Mouse (Mus musculus): ENCODE data around the gene Dcaf7.

DNA sequence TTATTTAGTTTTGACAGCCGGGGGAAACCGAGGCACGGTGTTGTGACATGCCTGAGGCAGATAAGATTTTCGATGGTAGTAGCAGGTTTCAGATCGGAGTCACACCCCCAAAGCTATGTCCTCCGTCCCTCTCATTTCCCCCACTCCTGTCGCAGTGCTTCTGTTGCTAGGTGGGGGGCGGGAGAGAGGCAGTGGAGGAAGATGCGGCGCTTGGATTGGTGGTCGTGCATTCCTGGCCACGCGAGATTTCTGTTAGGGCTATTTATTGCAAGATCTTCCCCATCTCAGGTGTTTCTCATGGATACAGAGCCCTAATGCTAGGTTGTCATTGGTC lies 713 bp downstream of the Dcaf7 start:
- TF ChIP-seq MAX (IDR thresholded peaks at IDR 0.05; ENCODE audit: low read length) (no peak), TCF12 (IDR thresholded peaks at IDR 0.05; ENCODE audit: low read depth, low read length) (no peak), POLR2AphosphoS2 (IDR thresholded peaks at IDR 0.05; ENCODE audit: low read depth, low read length) (no peak), POLR2A (IDR thresholded peaks at IDR 0.05; ENCODE audit: low read depth, low read length) (no peak), SIN3A (IDR thresholded peaks at IDR 0.05; ENCODE audit: low read length) (no peak), MYC (IDR thresholded peaks at IDR 0.05; ENCODE audit: low read depth, low read length) (no peak), TBP (conservative IDR thresholded peaks at IDR 0.05; ENCODE audit: low read depth, low read length) (no peak), USF1 (IDR thresholded peaks at IDR 0.05; ENCODE audit: low read depth, low read length) (no peak)

All from CH12.LX (cell line).